Mouse (Mus musculus): ENCODE data around the gene 9630041A04Rik. TPM values are rescaled to one million over a fixed set of nuclear protein-coding genes. Genes with fewer than 3 reads are reported as not detected.

Gene 9630041A04Rik
- polyA plus RNA-seq, 1 experiment from 2014 or later: not detected

DNA sequence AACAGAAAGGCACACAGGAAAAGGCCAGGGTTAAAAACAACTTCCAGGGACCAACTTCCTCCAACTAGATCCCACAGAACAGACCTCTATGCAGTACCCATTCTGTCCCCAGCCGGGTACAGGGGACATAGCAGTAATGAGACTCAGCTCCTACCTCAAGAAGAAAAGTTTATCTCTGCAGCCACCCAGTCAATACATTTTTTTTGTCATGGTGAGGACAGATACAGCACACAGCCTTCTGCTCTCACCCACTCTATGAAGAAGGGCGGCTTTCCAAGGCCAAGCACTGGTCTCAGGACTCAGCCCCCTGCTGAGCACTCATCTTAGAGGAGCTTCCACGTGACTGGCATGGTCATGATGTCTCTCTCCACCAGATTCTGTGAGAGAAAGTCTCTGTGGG, 78.5 kb downstream of the 9630041A04Rik start:
- 47% methylated on average over 3 of the region's 3 CpGs for WGBS (ENCODE audit: missing documents)
- no peaks in the 10 kb centered on the region for H3K79me2 ChIP-seq (ENCODE audit: inconsistent target)
- H3K36me3 ChIP-seq (ENCODE audit: inconsistent target): no peaks in the 10 kb centered on the region
- no peak overlapping the region for H3K27ac ChIP-seq
- no peak overlapping the region for H3K4me3 ChIP-seq (ENCODE audit: inconsistent target)

GRCm38 (mm10) chr9:101942058-101942669, 80.5 kb downstream of the 9630041A04Rik start:
- WGBS (ENCODE audit: missing documents): 59% methylated on average over 9 of the region's 9 CpGs
- Histone ChIP-seq H3K4me3 (ENCODE audit: inconsistent target) (no peak overlapping the region), H3K36me3 (ENCODE audit: inconsistent target) (no peaks in the 10 kb centered on the region), H3K27ac (no peak overlapping the region), H3K79me2 (ENCODE audit: inconsistent target) (no peaks in the 10 kb centered on the region)

DNA sequence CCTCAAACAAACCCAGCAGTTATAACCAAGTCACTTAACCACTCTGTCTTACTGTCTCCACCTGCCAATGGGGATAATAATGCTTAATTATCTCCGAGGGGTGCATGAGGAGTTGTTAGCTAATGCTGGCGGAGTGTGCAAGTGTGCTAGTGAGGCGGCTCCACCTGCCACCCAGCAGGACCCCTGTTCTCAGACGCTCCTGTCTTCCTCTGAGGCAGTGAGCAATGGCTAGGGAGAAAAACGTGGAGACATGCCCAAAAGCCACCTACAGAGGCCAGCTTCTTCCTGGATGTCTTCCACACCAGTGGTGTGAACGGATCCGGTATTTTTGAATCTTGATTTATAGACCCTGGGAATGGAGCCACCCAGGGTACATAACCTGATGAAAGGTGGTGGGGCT, 83.7 kb downstream of the 9630041A04Rik start:
- 87% methylated on average over 7 of the region's 7 CpGs for WGBS (ENCODE audit: missing documents)
- Histone ChIP-seq H3K4me3 (ENCODE audit: inconsistent target) (no peak overlapping the region), H3K79me2 (ENCODE audit: inconsistent target) (no peaks in the 10 kb centered on the region), H3K27ac (no peak overlapping the region), H3K36me3 (ENCODE audit: inconsistent target) (no peaks in the 10 kb centered on the region)

- Histone ChIP-seq H3K4me3 (ENCODE audit: inconsistent target) (no peak overlapping the region), H3K27ac (no peak overlapping the region), H3K79me2 (ENCODE audit: inconsistent target) (no peaks in the 10 kb centered on the region), H3K36me3 (ENCODE audit: inconsistent target) (no peaks in the 10 kb centered on the region)
- 95% methylated on average over 4 of the region's 4 CpGs for WGBS (ENCODE audit: missing documents)
These were observed 84.2 kb downstream of the 9630041A04Rik start for GRCm38 (mm10) chr9:101945814-101946213.

DNA sequence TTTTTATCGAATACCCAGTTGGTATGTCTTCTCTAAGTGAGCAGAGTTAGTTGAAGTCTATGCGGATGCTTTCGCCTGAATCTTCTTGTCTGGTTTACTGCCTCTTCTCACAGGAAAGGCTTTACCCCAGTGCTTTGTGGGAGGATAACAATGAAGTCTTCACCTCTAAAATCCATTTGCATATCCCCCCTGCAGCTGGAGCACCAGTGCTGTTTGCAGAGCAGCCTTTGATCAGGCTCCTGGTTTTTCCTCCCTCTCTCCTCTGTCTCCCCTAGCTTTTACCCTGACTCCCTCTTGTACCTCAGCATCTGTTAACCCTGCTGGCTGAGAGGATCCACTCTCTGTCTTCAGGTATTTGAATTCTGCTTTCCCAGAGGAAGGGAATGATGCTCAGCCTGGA, 88.5 kb downstream of the 9630041A04Rik start:
- 21% methylated on average over 3 of the region's 3 CpGs for WGBS (ENCODE audit: missing documents)
- Histone ChIP-seq H3K36me3 (ENCODE audit: inconsistent target) (no peaks in the 10 kb centered on the region), H3K4me3 (ENCODE audit: inconsistent target) (no peak overlapping the region), H3K27ac (no peak overlapping the region), H3K79me2 (ENCODE audit: inconsistent target) (no peaks in the 10 kb centered on the region)

- Histone ChIP-seq H3K36me3 (ENCODE audit: inconsistent target) (no peaks in the 10 kb centered on the region), H3K4me3 (ENCODE audit: inconsistent target) (no peak overlapping the region), H3K79me2 (ENCODE audit: inconsistent target) (no peaks in the 10 kb centered on the region), H3K27ac (no peak overlapping the region)
- WGBS (ENCODE audit: missing documents): 84% methylated on average over 4 of the region's 4 CpGs
These were observed 92.9 kb downstream of the 9630041A04Rik start for GRCm38 (mm10) chr9:101954529-101954928.

DNA sequence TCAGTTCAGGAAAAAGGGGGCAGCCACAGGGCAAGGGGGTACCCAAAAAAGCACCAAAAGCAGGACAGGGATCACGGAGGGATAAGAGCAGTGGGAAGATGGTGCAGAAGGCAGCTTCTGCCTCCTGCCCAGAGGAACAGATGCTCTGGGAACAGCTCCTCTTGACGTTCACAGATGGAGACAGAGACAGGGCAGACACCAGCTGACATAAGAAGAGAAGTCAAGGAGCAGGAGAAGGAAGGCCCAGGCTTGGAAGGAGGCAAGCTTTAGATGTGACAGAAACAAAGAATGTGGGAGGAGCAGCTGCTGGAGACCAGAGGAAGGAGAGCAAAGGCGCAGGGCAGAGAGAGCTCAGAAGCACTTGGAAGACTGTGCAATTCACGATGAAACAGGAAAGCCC, 94.6 kb downstream of the 9630041A04Rik start:
- Histone ChIP-seq H3K36me3 (ENCODE audit: inconsistent target) (no peaks in the 10 kb centered on the region), H3K27ac (no peak overlapping the region), H3K4me3 (ENCODE audit: inconsistent target) (no peak overlapping the region), H3K79me2 (ENCODE audit: inconsistent target) (no peaks in the 10 kb centered on the region)
- 45% methylated on average over 4 of the region's 4 CpGs for WGBS (ENCODE audit: missing documents)

- 6% methylated on average over 6 of the region's 6 CpGs for WGBS (ENCODE audit: missing documents)
- no peaks in the 10 kb centered on the region for H3K36me3 ChIP-seq (ENCODE audit: inconsistent target)
- no peak overlapping the region for H3K27ac ChIP-seq
- H3K4me3 ChIP-seq (ENCODE audit: inconsistent target): no peak overlapping the region
- H3K79me2 ChIP-seq (ENCODE audit: inconsistent target): no peaks in the 10 kb centered on the region
These were observed 110.2 kb downstream of the 9630041A04Rik start for GRCm38 (mm10) chr9:101971806-101972205.

DNA sequence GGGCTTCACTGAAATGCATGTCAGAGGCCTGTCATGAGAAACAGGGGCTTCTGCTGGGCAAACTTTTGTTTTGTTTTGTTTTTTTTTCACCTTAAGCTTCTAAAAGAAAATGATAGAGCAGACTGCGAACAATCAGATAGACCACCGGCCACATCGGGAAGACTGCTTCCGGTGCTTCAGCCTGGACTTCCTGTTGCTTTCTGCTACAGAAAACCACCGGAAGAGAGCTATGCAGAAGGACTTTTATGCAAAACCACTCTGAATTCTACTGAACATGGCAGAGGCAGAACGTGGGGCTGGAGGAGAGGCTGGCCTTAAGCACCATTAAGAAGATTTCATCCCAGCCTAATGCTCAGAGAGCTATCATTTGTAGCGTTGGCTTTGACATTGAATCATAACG, 110.7 kb downstream of the 9630041A04Rik start:
- Histone ChIP-seq H3K4me3 (ENCODE audit: inconsistent target) (no peak overlapping the region), H3K27ac (no peak overlapping the region), H3K36me3 (ENCODE audit: inconsistent target) (no peaks in the 10 kb centered on the region), H3K79me2 (ENCODE audit: inconsistent target) (no peaks in the 10 kb centered on the region)
- WGBS (ENCODE audit: missing documents): 6% methylated on average over 8 of the region's 8 CpGs

GRCm38 (mm10) chr9:101976884-101977465, 115.3 kb downstream of the 9630041A04Rik start:
- WGBS (ENCODE audit: missing documents): 94% methylated on average over 4 of the region's 4 CpGs
- H3K4me3 ChIP-seq (ENCODE audit: inconsistent target): no peak overlapping the region
- no peak overlapping the region for H3K27ac ChIP-seq
- no peaks in the 10 kb centered on the region for H3K36me3 ChIP-seq (ENCODE audit: inconsistent target)
- no peaks in the 10 kb centered on the region for H3K79me2 ChIP-seq (ENCODE audit: inconsistent target)

- Histone ChIP-seq H3K27ac (no peak overlapping the region), H3K79me2 (ENCODE audit: inconsistent target) (no peaks in the 10 kb centered on the region), H3K4me3 (ENCODE audit: inconsistent target) (no peak overlapping the region), H3K36me3 (ENCODE audit: inconsistent target) (no peaks in the 10 kb centered on the region)
- WGBS (ENCODE audit: missing documents): 75% methylated on average over 2 of the region's 2 CpGs
These were observed 119.5 kb downstream of the 9630041A04Rik start for GRCm38 (mm10) chr9:101981161-101981560.

DNA sequence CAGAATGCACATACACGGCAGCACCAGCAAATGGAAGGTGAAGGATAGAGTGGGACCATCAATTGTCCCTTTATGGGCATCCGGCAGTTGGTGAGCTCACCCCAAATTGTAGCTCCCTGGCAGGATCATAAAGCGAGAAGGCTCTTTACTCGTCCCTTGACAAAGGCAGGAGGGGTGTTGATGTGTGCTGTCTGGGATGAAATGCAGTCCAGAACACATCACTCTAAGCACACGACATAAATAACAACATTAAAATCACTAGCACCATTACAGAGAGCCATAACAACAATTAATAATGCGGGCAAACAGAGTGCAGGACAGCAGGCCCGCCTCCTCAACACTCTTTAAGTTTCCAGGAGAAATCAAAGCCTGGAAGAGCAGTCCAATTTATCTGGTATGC, 120.7 kb downstream of the 9630041A04Rik start:
- Histone ChIP-seq H3K79me2 (ENCODE audit: inconsistent target) (no peaks in the 10 kb centered on the region), H3K36me3 (ENCODE audit: inconsistent target) (no peaks in the 10 kb centered on the region), H3K4me3 (ENCODE audit: inconsistent target) (no peak overlapping the region), H3K27ac (no peak overlapping the region)
- WGBS (ENCODE audit: missing documents): 81% methylated on average over 7 of the region's 7 CpGs

- no peaks in the 10 kb centered on the region for H3K79me2 ChIP-seq (ENCODE audit: inconsistent target)
- no peaks in the 10 kb centered on the region for H3K36me3 ChIP-seq (ENCODE audit: inconsistent target)
- H3K27ac ChIP-seq: no peak overlapping the region
- H3K4me3 ChIP-seq (ENCODE audit: inconsistent target): no peak overlapping the region
- WGBS (ENCODE audit: missing documents): 85% methylated on average over 2 of the region's 2 CpGs
These were observed 125.3 kb downstream of the 9630041A04Rik start for GRCm38 (mm10) chr9:101986910-101987309.

DNA sequence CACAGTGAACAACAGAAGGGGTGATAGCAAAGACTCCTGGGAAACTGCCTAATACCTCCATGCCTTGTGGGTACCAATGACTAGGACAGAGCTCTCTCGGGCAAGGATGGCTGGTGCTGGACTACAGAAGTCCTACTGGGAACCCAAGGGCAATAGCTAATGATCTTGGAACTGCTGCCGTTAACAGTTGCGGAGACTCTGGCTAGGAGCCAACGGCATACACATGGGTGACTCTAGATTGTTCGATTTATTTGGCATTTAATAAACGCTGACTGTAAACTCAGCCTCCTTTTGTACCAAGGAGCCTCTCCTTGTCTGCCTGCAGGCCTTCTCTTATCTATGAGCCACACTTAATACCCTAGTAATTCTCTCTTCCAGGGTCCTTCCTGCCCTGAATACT, 128.4 kb downstream of the 9630041A04Rik start:
- 88% methylated on average over 6 of the region's 6 CpGs for WGBS (ENCODE audit: missing documents)
- H3K27ac ChIP-seq: no peak overlapping the region
- no peak overlapping the region for H3K4me3 ChIP-seq (ENCODE audit: inconsistent target)
- no peaks in the 10 kb centered on the region for H3K79me2 ChIP-seq (ENCODE audit: inconsistent target)
- no peaks in the 10 kb centered on the region for H3K36me3 ChIP-seq (ENCODE audit: inconsistent target)

GRCm38 (mm10) chr9:101990836-101991235, 129.2 kb downstream of the 9630041A04Rik start:
- H3K36me3 ChIP-seq (ENCODE audit: inconsistent target): no peaks in the 10 kb centered on the region
- H3K79me2 ChIP-seq (ENCODE audit: inconsistent target): no peaks in the 10 kb centered on the region
- H3K4me3 ChIP-seq (ENCODE audit: inconsistent target): no peak overlapping the region
- H3K27ac ChIP-seq: no peak overlapping the region
- WGBS (ENCODE audit: missing documents): 89% methylated on average over 12 of the region's 12 CpGs
